Mouse (Mus musculus) liver, embryonic 14.5 days (tissue): ENCODE data around the gene Thap11.

Experiments used
- CTCF ChIP-seq: IDR thresholded peaks from 2 replicates; pipeline ENCODE4 v1.5.1; 2016; ENCODE audit warnings: antibody characterized with exemption, low read depth, control low read depth
- EP300 ChIP-seq: IDR thresholded peaks from 2 replicates; pipeline ENCODE4 v1.6.1; 2016; ENCODE audit warnings: antibody characterized with exemption, low read depth

GRCm38 (mm10) chr8:105854303-105854702, 629 bp upstream of the Thap11 start:
- TF ChIP-seq EP300: no peak
- no peak for TF ChIP-seq CTCF
